Mouse (Mus musculus): ENCODE results near the gene 2310033P09Rik. TPM values are rescaled to one million over a fixed set of nuclear protein-coding genes. Genes with fewer than 3 reads are reported as not detected.
"Not testable (repeated sequence)": the region's sequence is repeated elsewhere in the genome, so short reads cannot be mapped to it uniquely, and the experiment has no call there.

2310033P09Rik gene
- total RNA-seq, 2 experiments from 2014 or later = 21.6 to 22.3 TPM

- no peak for DNase-seq (ENCODE audit: low spot score in 2 of 2)
- no peak for TF ChIP-seq CTCF (conservative IDR thresholded peaks at IDR 0.05)
These were observed 1.5 kb downstream of the 2310033P09Rik start for GRCm38 (mm10) chr11:59209580-59209979.

DNA sequence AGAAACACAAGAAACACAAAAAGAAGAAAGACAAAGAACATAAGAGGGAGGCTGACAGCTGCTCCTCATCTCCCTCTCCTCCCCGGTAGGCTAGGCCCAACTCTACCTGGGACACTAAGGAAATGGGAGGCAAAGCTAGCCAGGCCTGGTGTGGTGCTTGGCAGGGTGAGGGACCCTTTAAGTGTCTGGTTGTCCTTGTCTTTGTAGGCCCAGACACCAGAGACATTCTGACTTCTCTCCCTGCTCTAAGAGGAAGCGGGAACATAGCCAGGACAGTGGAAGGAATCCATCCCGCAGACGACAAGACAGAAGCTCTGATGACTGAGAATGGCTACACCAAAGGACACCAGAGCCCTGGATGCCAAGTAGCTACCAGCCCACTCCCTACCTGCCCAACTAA lies 1.9 kb downstream of the 2310033P09Rik start:
- DNase-seq (ENCODE audit: low spot score in 2 of 2) = no peak
- TF ChIP-seq CTCF (conservative IDR thresholded peaks at IDR 0.05) = no peak
- Histone ChIP-seq H3K27ac (no peak overlapping the region; the same call in 1 of the 2 replicates), H3K4me3 (no peak overlapping the region)

More at GRCm38 (mm10) chr11:59209580-59209979, 1.5 kb downstream of the 2310033P09Rik start:
- Histone ChIP-seq H3K27ac (peak overlapping the region; percentile 90), H3K4me3 (peak overlapping the region; percentile 100)

- H3K4me3 ChIP-seq; H3K27ac ChIP-seq; DNase-seq (ENCODE audit: low spot score in 2 of 2): not testable (repeated sequence)
These were observed 3.4 kb downstream of the 2310033P09Rik start for GRCm38 (mm10) chr11:59211561-59211960.

DNA sequence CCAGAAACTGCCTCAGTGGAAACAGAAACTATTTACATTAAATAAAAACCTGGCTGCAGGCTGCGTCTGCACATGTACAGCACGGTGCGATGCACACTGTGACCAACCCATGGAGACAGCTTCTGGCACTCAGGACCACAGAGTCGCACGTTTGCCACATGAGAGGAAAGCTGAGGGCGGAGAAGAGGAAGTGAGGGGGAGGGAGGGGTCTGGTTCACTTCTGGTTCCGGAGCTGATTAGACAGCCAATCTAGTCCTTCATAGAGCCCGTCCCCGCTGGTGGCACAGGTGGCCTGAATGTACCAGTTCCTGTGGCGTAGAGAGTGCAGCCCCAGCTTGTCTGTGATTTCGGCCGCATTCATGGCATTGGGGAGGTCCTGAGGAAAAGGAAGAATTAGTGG lies 4.2 kb downstream of the 2310033P09Rik start:
- peak overlapping the region; percentile 8; the same call in 1 of the 2 replicates for H3K27ac ChIP-seq
- H3K4me3 ChIP-seq; DNase-seq (ENCODE audit: low spot score in 2 of 2): not testable (repeated sequence)

GRCm38 (mm10) chr11:59212892-59213494 lies 4.9 kb downstream of the 2310033P09Rik start:
- no peak overlapping the region for H3K4me3 ChIP-seq
- TF ChIP-seq CTCF (conservative IDR thresholded peaks at IDR 0.05) = no peak
- no peak for DNase-seq (ENCODE audit: low spot score in 2 of 2)
- peak overlapping the region; percentile 19; the same call in 1 of the 2 replicates for H3K27ac ChIP-seq

GRCm38 (mm10) chr11:59216955-59217354 lies 8.8 kb downstream of the 2310033P09Rik start:
- peak; percentile 44 to 83 for DNase-seq (ENCODE audit: low spot score in 2 of 2)
- TF ChIP-seq CTCF (conservative IDR thresholded peaks at IDR 0.05) = no peak

DNA sequence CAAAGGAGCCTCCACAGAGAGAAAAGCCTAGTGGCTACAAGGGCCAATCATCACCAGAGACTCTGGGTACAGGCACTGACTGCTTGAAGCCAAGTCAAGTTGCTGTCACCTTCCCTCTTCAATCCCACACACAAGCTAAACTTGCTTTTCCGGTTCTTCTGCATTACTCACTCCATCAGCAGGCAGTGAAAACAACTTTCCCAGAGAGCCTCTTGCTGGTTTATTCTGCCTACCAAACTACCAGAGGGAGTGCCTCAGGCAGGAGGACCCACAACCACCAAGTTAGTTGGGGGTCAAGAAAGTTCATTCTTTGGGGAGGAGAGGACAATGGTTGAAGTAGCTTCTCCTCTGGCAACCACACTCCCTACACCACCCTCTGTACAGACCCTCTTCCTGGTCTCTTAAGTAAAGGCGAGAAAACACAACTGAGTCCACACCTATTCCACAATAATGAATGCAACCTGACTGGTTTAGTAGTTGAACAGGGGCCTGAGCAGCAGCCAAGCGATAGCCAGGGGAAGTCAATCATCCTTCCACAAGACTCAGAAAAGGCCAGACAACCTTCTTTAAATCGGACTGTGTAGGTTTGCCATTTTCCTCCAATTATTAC lies 10.4 kb downstream of the 2310033P09Rik start:
- no peak for TF ChIP-seq CTCF (conservative IDR thresholded peaks at IDR 0.05)
- peak overlapping the region; percentile 63 for H3K27ac ChIP-seq
- H3K4me3 ChIP-seq = no peak overlapping the region
- no peak for DNase-seq (ENCODE audit: low spot score in 2 of 2)

More at GRCm38 (mm10) chr11:59216955-59217354, 8.8 kb downstream of the 2310033P09Rik start:
- Histone ChIP-seq H3K27ac (peak overlapping the region; percentile 63), H3K4me3 (no peak overlapping the region)

- DNase-seq (ENCODE audit: low spot score in 2 of 2) = no peak
- peak; percentile 75 for TF ChIP-seq CTCF (conservative IDR thresholded peaks at IDR 0.05)
- no peak overlapping the region for H3K4me3 ChIP-seq
- 0 out of 2 replicates have a peak overlapping the region, but pooled peaks have one; percentile 63 for H3K27ac ChIP-seq
These were observed 10.9 kb downstream of the 2310033P09Rik start for GRCm38 (mm10) chr11:59219064-59219463.

- DNase-seq (ENCODE audit: low spot score in 2 of 2) = no peak
- no peak for TF ChIP-seq CTCF (conservative IDR thresholded peaks at IDR 0.05)
- Histone ChIP-seq H3K27ac (0 out of 2 replicates have a peak overlapping the region, but pooled peaks have one; percentile 14), H3K4me3 (no peak overlapping the region)
These were observed 13.5 kb downstream of the 2310033P09Rik start for GRCm38 (mm10) chr11:59221604-59222003.

DNA sequence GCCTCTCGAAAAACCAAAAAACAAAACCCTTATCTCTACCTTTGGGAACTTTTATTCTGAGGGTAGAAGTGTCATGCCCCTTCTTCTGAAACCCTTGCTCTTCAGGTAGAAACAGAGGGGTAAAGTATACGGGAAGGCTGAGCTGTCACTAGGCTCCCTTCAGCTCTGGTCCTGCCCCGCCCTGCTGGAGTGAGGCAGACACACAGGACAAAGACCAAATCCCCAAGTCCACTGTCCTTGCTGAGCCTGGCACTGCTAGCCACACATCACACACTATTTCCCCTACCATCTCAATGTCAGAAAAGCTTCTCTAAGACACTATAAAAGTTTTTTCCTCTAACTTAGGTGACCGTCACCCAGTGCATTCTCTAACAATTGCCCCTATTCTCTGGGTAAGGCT lies 14.2 kb downstream of the 2310033P09Rik start:
- DNase-seq (ENCODE audit: low spot score in 2 of 2) = no peak
- 0 out of 2 replicates have a peak, but pooled peaks have one; percentile 5 for TF ChIP-seq CTCF (conservative IDR thresholded peaks at IDR 0.05)
- Histone ChIP-seq H3K27ac (peak overlapping the region; percentile 6; the same call in 1 of the 2 replicates), H3K4me3 (no peak overlapping the region)

DNA sequence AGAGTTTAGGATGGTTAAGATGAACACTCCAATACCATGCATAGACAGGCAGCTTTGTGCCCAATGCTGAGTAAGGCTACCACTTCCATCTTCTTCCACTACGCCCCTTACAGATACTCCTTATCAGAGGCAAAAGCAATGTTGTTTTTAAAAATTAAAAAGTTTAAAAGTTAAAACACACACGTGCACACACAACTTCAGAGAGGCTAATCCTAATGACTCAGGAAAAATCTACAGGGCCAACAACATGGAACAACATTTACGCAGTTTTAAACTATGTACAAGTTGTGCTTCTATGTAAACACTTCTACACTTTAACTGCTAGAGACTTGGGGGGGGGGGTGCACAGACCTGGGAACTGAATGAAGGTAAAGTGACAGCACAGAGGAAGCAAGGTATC lies 15.9 kb downstream of the 2310033P09Rik start:
- no peak for TF ChIP-seq CTCF (conservative IDR thresholded peaks at IDR 0.05)
- H3K27ac ChIP-seq = no peak overlapping the region
- H3K4me3 ChIP-seq = no peak overlapping the region
- DNase-seq (ENCODE audit: low spot score in 2 of 2) = no peak

DNA sequence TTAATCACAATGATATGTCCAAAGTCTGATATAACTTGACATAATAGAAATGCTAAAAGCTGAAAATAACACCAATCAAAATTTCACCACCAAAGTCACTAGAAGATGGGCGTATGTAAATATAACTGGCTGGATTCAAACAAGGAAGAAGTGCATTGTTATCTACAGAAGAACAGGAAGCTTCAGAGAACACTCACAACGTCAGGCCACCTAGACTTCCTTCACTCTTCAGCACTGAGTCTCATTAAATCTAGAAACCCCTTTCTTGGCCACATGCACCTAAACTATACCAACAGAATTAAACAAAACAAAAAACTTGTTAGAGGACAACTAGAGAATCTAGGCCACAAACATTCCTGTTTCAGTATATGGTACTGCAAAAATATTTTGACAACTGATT lies 16.3 kb downstream of the 2310033P09Rik start:
- no peak for DNase-seq (ENCODE audit: low spot score in 2 of 2)
- no peak for TF ChIP-seq CTCF (conservative IDR thresholded peaks at IDR 0.05)
- no peak overlapping the region; the same call in 1 of the 2 replicates for H3K4me3 ChIP-seq
- H3K27ac ChIP-seq = no peak overlapping the region

- TF ChIP-seq CTCF (conservative IDR thresholded peaks at IDR 0.05) = no peak
These were observed 17.0 kb downstream of the 2310033P09Rik start for GRCm38 (mm10) chr11:59225167-59225566.

DNA sequence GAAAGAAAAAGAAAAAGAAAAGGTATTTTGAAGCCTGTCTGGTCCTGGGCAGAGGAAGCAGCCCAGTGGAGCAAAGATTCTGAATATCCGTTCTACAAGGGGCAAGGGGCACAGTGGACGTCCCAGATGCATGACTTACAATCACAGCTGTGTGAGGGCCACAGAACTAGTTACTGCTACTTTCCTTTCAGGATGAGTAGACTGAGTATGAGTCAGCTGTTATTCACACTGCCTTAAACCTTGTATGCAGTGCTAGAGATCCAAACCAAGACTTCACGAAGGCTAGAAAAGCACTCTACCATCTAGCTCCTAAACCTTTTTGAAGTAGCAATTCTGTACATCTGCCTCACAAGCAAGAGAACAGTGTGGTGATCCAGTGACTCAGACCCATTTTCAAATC lies 18.1 kb downstream of the 2310033P09Rik start:
- TF ChIP-seq CTCF (conservative IDR thresholded peaks at IDR 0.05) = no peak
- Histone ChIP-seq H3K27ac (peak overlapping the region; percentile 97), H3K4me3 (peak overlapping the region; percentile 81)
- no peak for DNase-seq (ENCODE audit: low spot score in 2 of 2)

More at GRCm38 (mm10) chr11:59225167-59225566, 17.0 kb downstream of the 2310033P09Rik start:
- Histone ChIP-seq H3K4me3 (peak overlapping the region; percentile 81; the same call in 1 of the 2 replicates), H3K27ac (no peak overlapping the region)
- no peak for DNase-seq (ENCODE audit: low spot score in 2 of 2)
